Mouse (Mus musculus): ENCODE data around the gene Zfp428.

Zfp428 gene

DNA sequence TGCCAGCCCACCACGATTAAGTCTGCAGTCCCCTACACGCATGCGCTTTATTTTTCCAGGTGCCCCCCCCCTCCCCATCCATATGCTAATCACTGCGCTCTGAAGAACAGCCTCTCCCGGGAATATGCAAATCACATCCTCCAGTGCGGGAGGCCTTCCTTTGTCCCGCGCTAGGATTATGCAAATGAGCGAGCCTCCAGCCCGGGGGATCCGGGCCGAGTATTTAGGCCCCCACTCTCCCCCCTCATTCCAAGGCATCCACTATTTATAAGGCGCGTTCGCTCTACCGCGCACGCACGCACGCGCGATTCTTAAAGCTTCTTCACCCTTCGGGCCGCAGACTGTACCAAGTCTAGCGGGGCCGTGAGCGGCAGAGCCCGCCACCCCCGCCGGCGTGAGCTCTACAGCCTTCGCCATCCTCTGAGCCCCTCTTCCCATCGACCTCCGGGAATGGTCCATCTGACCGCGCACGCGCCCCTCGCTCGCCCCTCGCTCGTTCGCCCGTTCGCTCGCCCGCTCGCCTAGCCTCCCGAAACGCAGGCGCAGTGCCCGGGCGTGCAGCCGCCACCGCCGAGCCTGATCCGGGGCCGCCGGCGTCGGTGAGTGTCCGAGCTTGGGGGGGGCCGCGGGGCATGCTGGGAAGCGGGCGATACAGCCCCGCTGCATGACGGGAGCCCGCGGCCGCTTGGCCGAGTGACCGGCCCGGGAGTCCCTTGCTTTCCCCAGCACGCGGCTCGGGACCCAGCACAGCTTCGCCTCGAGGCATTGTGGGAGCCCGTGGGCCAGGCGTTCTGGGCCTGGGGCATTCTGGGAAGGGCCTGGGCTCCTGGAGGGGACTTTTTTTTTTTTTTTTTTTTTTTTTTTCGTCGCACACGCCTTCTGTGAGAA is at the start of gene Zfp428:
Gene Zfp428 (plus strand): TSS at position 169 of the 888 bp plus-strand sequence.
- peak; percentile 83 to 93 for DNase-seq

GRCm38 (mm10) chr7:24457726-24458370 is 49.0 kb upstream of the Zfp428 start:
- no peak for DNase-seq

DNA sequence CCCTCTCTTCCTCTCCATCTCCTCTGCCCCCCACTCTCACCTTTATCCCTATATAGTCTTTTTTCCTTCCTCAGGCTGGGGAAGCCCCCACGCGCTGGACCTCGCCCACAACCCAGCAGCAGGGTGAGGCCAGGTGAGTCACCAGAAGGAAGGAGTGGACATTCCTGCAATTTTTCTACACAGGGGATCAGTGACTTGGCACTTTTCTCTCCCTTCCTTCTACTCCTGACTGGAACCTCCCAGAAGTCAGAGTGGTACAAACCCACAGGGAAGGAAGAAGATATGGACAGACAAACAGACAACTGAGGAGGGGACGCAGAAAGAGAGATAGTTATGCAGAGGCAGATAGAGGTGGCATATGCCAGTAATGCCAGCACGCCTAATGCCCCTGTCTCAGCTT is 47.4 kb upstream of the Zfp428 start:
- DNase-seq = no peak

DNA sequence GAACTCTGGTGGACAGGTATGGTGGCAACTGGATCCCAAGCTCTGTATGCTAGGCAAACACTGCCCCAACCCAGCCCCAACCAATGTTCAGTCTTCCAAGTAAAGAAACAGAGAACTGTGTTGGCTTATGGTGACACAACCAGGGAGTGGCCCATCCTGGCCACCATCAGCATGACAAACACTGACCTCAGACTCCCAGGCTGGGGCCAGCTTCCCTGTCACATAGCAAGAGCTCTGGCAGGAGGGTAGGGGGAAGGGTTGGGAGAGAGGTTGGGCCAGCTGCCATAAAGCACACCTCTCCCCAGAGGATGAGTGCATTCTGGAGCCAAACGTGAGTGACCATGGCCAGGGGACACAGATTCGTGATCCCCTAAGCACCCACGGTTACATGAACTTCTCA is 47.0 kb upstream of the Zfp428 start:
- DNase-seq = no peak

DNA sequence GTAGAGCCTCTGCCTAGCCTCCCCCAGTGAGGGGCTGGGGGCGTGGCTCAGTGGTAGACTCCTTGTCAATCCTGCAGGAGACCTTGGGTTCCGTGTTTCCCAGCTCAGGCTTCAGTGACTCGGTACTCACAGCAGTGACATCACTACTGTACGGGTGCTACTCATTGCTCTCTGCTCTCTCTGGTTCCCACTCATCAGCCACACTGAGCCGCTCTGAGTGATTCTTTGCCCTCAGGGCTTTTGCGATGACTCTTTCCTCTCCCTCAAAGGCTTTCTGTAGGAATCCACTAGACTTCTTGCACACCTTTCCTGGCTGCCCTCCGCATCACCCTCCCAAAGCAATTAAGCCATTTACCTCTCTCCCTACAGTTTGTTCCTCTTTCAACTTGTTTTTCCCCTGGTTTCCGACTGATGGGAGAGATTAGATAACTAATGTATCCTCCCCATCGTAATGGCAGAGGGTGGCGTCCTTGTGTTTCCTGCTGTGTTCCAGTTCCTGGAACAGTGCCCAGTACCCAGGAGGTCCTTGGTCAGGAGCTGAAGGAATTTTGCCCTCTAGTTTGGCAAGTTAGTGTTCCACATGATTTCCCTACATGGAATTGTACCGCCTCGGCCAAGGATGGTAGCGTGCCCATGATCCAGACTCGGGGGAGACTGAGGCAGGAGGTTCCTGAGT is 45.3 kb upstream of the Zfp428 start:
- no peak for DNase-seq

DNA sequence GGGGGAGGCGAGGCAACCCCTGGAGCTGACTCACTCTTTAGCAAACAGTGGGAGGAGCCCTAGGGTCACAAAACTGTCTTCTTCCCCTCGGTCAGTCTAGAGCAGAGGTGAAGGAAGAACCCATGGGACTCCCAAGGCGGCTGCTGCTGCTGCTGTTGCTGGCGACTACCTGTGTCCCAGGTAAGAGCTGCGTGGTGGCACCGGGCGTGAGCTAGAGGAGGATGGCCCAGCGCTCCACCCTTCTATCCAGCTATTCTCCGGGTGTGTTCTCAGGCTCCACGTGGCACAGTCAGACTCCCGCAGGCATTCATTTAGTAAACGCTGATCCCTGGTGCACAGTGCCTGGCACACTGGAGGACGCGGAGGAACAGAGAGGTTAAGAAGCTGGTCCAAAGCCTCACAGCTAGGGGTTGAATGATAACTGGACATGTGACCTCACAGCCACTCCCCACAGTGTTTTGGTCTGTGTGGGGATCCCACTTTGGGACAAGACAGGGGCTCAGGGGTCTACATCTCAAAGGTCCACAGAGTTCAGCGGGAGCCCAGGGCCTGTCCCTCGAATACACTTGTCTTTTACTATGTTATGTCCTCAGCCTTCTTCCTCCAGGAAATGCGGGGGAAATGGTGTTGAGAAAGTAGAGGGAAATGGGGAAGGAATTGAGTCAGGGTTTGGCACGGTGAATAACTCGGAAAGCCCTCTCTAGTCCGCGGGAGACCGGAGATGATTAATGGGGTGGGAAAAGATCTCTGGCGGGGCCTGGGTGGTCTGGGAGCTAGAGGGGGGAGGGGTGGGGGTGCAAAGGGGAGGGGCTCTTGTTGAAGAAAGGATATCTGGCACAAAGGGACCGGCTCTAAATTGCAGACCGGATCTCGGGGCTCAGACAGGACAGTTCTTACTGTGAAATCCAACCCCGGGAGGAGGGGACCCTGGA is 44.2 kb upstream of the Zfp428 start, which contains the start of gene Plaur:
Gene Plaur (plus strand): TSS at position 97 of the 932 bp plus-strand sequence.
- no peak for DNase-seq

DNA sequence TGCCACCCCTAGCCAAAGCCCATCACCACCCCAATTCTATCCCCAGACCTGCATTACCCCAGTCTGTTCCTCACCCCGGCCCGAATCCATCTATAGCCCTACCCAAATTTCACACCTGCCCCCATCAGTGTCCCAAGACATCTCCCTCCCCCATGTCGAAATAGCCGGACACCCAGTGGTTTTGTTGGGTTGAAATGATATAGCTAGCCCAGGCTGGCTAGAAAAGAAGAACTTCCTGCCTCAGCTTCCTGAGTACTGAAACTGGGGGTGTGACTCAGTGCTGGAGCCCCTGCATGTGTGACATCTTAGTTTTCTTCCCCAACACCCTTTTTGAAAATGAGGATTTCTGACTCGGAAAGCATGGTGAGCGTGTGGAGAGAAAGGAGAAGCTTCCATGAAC is 40.0 kb upstream of the Zfp428 start:
- no peak for DNase-seq

DNA sequence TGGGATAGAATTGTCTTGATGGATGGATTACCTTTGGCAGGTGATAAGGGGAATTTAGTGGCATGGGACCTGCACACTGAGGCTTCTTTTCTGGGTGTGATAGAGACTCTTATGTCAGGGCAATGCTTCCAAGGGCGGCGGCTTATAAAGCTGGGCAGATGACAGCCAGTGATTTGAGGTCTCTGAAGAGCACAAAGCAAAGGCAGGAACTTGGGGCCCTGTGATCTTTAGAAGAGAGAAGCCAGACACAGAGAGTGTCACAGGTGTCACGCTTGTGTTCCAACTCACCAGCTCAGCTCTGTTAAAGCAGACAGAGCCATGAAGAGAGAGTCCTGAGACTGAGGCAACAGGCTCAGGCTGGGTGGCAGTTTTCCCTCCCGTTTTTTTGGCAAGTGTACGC is 38.9 kb upstream of the Zfp428 start:
- DNase-seq = no peak

- no peak for DNase-seq
These were observed 37.7 kb upstream of the Zfp428 start for GRCm38 (mm10) chr7:24469126-24469525.

DNA sequence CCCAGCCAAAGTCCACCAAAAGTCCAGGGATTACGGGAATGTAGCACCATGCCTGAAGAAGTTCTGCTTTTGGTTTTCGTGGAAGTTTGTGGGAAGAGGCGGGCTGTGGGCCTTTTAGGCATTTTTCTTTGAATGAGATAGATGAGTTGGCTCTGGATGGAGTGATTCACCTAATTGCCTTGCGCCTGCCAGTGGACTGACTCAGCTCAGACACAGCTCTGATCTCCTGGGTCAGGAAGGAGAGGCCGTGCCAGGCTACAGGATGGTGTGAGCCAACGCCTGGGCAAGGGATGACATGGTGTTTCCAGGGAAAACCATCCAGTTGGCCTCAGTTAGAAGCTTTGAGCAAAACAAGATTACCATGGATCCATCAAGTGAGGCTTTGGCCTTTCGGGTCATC is 36.5 kb upstream of the Zfp428 start:
- DNase-seq = peak; percentile 62 to 72

GRCm38 (mm10) chr7:24472442-24472841 is 34.4 kb upstream of the Zfp428 start:
- no peak for DNase-seq

DNA sequence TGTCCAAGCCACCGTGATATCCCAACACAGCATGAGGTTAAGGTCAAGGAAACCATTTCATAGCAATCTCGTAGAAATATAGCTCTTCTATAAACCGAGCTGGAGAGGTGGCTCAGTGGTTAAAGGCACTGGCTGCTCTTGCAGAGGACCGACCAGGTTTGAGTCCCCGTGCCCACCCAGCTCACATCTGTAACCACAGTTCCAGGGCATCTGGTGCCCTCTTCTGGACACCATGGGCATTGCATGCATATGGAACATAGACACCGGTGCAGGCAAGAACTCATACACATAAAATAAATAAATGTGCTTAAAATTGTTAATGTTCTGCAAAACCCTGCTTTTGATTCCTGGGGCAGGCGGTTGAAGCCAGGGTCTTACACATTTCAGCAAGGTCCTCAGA is 33.9 kb upstream of the Zfp428 start:
- peak in 1 of 2 experiments; percentile 42 for DNase-seq

DNA sequence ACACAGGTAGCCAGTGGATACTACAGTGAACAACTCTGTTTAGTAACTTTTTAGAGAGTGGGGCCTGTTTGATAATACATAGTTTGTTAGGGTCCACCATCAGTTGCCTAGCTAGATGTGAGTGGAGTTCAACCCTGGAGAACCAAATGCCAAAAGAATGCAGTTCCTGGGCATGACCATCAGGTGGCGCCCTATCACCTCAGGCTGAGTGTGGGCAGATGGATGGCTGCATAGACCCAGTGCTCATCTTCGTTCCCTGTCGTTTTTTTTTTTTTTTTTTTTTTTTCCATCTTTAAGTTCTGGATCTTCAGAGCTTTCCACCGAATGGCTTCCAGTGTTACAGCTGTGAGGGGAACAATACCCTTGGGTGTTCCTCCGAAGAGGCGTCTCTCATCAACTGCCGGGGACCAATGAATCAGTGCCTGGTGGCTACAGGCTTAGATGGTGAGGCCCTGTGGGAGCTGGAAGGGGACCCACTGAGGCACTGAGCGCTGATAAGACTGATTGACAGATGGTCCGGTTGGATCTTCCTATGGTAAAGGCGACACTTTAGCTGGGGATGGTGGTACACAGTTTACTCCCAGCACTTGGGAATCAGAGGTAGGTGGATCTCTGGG is 32.8 kb upstream of the Zfp428 start:
- DNase-seq = peak; percentile 81 to 82

DNA sequence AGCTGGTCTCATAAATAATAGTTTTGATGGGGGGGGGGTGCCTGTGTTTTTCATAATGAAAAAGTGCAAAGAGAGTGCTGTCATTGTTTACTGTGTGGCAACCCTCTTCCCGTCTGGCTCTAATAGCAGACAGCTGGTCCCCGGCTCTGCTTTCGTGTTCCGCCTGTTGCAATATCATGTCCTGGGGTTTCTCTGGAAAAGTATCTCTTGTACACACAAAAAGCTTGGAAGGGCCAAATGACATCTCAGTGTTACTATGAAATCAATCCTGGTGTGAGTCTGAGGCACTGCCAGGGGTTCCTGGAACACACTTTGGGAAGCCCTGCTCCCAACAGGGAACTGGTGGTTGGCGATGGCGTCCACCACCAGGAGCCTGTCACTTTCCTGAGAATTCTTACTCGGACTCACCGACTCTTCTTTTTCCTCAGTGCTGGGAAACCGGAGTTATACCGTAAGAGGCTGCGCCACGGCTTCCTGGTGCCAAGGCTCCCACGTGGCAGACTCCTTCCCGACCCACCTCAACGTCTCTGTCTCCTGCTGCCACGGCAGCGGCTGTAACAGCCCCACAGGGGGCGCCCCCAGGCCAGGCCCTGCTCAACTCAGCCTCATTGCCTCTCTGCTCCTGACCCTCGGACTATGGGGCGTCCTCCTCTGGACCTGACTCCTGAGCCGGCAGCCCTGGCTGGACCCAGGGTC is 31.8 kb upstream of the Zfp428 start:
- peak in 1 of 2 experiments; percentile 54 for DNase-seq

DNA sequence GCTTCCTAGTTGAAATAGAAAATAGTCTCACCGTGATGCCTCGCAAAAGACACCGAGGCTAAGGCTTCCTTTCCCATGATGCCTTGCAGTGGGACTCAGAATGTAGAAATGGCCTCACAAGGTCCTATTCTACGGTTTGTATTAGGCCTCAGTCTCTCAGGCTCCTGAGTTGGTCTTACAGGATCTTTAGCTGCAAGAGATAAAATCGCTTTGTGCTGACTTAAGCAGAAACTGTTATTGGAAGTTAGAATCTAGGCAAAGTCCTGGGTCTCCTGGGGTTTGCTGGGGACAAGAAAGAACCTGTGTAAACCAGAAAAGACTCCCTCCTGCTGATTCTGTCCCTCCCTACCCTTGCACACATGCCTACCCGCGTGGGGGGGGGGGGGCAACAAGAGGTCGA is 30.5 kb upstream of the Zfp428 start:
- DNase-seq = no peak

- DNase-seq = no peak
These were observed 29.9 kb upstream of the Zfp428 start for GRCm38 (mm10) chr7:24476856-24477255.

- DNase-seq = no peak
These were observed 27.9 kb upstream of the Zfp428 start for GRCm38 (mm10) chr7:24478911-24479310.

- DNase-seq = no peak
These were observed 27.1 kb upstream of the Zfp428 start for GRCm38 (mm10) chr7:24479685-24480084.

- peak in 1 of 2 experiments; percentile 24 for DNase-seq
These were observed 26.5 kb upstream of the Zfp428 start for GRCm38 (mm10) chr7:24480121-24480941.

- no peak for DNase-seq
These were observed 25.8 kb upstream of the Zfp428 start for GRCm38 (mm10) chr7:24480986-24481473.

Data from cerebellum, adult 18-20 months (tissue).